In genomic region chr4:57895140-57895539, GRCm38 (mm10) we compare ENCODE assay signal across 16 mouse cellular contexts. TPM values are rescaled to one million over a fixed set of nuclear protein-coding genes. Genes with fewer than 3 reads are reported as not detected.
DNase-seq lines count a peak whose midpoint lies in the region; ATAC-seq lines count a peak whose summit lies in the region.
"Had no signal": no experiment of that assay in that cellular context is flagged by ENCODE, and none has a peak within 500 bp of the region (broad histone marks: within the 10 kb centered on the region; RNA-seq: fewer than 3 reads in every experiment).

No protein-coding gene starts in this region.

- ATAC-seq in kidney, embryonic 16.5 days (ENCODE audit: low FRiP score, low TSS enrichment), result no peak
- no peak for ATAC-seq in embryonic facial prominence, embryonic 13.5 days (ENCODE audit: insufficient number of reproducible peaks, insufficient read depth, low FRiP score, low TSS enrichment, low read depth)
- ATAC-seq in stomach, embryonic 15.5 days (ENCODE audit: insufficient read depth, low FRiP score, low read depth), result no peak
- ATAC-seq in hindbrain, embryonic 11.5 days (ENCODE audit: low FRiP score), result no peak
- ATAC-seq: hindbrain, embryonic 16.5 days; liver, embryonic 12.5 days had no signal

- 46% methylated on average over 5 of the region's 5 CpGs for WGBS in heart, embryonic 10.5 days
- WGBS in kidney, embryonic 16.5 days, result 43% methylated on average over 5 of the region's 5 CpGs
- 41% methylated on average over 5 of the region's 5 CpGs for WGBS in embryonic facial prominence, embryonic 13.5 days
- WGBS in stomach, embryonic 15.5 days, result 46% methylated on average over 5 of the region's 5 CpGs
- WGBS in hindbrain, embryonic 11.5 days, result 52% methylated on average over 5 of the region's 5 CpGs

- 0 out of 2 replicates have a peak overlapping the region, but pooled peaks have one; percentile 36 for H3K27ac ChIP-seq in heart, embryonic 10.5 days
- 0 out of 2 replicates have a peak overlapping the region, but pooled peaks have one; percentile 28 for H3K27ac ChIP-seq in kidney, embryonic 16.5 days (ENCODE audit: low read length)
- H3K27ac ChIP-seq in embryonic facial prominence, embryonic 13.5 days, result peak overlapping the region; percentile 28; the same call in 1 of the 2 replicates
- H3K27ac ChIP-seq in stomach, embryonic 15.5 days, result peak overlapping the region; percentile 3; the same call in 1 of the 2 replicates
- H3K27ac ChIP-seq in hindbrain, embryonic 11.5 days (ENCODE audit: low read depth, low read length), result no peak overlapping the region
- H3K27ac ChIP-seq: layer of hippocampus, adult 2 months; limb, embryonic 10.5 days; liver, embryonic 12.5 days; lung, embryonic 15.5 days had no signal

- H3K4me1 ChIP-seq in heart, embryonic 10.5 days, result 0 out of 2 replicates have a peak, but pooled peaks cover 6% of the 10 kb centered on the region
- peaks cover 6% of the 10 kb centered on the region; the same call in 1 of the 2 replicates for H3K4me1 ChIP-seq in kidney, embryonic 16.5 days (ENCODE audit: insufficient read depth, low read length)
- peaks cover 32% of the 10 kb centered on the region for H3K4me1 ChIP-seq in embryonic facial prominence, embryonic 13.5 days
- H3K4me1 ChIP-seq in stomach, embryonic 15.5 days, result peaks cover 3% of the 10 kb centered on the region; the same call in 1 of the 2 replicates
- H3K4me1 ChIP-seq in hindbrain, embryonic 11.5 days (replicated peaks; ENCODE audit: control insufficient read depth, insufficient read depth, low read length), result peaks cover 8% of the 10 kb centered on the region; the same call in 1 of the 2 replicates
- H3K4me1 ChIP-seq: liver, embryonic 12.5 days had no signal

- intact Hi-C loops in heart, postnatal 14 days (cut with DNase I), result no loop called here

- H3K9me3 ChIP-seq in heart, embryonic 10.5 days, result no peaks in the 10 kb centered on the region
- no peaks in the 10 kb centered on the region for H3K9me3 ChIP-seq in kidney, embryonic 16.5 days (ENCODE audit: low read length)
- H3K9me3 ChIP-seq in embryonic facial prominence, embryonic 13.5 days, result no peaks in the 10 kb centered on the region
- no peaks in the 10 kb centered on the region for H3K9me3 ChIP-seq in stomach, embryonic 15.5 days
- H3K9me3 ChIP-seq in hindbrain, embryonic 11.5 days (ENCODE audit: control insufficient read depth, low read length), result no peaks in the 10 kb centered on the region
- H3K9me3 ChIP-seq: limb, embryonic 10.5 days; liver, embryonic 12.5 days; lung, embryonic 15.5 days had no signal

- no peaks in the 10 kb centered on the region for H3K27me3 ChIP-seq in heart, embryonic 10.5 days (ENCODE audit: insufficient read depth, poor library complexity, severe bottlenecking)
- no peaks in the 10 kb centered on the region for H3K27me3 ChIP-seq in kidney, embryonic 16.5 days (ENCODE audit: insufficient read depth, low read length)
- no peaks in the 10 kb centered on the region for H3K27me3 ChIP-seq in embryonic facial prominence, embryonic 13.5 days
- no peaks in the 10 kb centered on the region for H3K27me3 ChIP-seq in stomach, embryonic 15.5 days (replicated peaks)
- H3K27me3 ChIP-seq in hindbrain, embryonic 11.5 days (ENCODE audit: control insufficient read depth, insufficient read depth, low read length), result no peaks in the 10 kb centered on the region
- H3K27me3 ChIP-seq: liver, embryonic 12.5 days; lung, embryonic 15.5 days had no signal

- H3K9ac ChIP-seq in kidney, embryonic 16.5 days (replicated peaks; ENCODE audit: low read length), result no peak overlapping the region
- no peak overlapping the region for H3K9ac ChIP-seq in embryonic facial prominence, embryonic 13.5 days
- no peak overlapping the region for H3K9ac ChIP-seq in stomach, embryonic 15.5 days
- no peak overlapping the region for H3K9ac ChIP-seq in hindbrain, embryonic 11.5 days (ENCODE audit: low read depth, low read length)
- H3K9ac ChIP-seq: liver, embryonic 12.5 days; lung, embryonic 15.5 days had no signal

- no peak for DNase-seq in heart, embryonic 10.5 days (ENCODE audit: low spot score)
- DNase-seq in heart, postnatal 14 days, result no peak
- DNase-seq in kidney, adult 9 months, result no peak
- DNase-seq in hindbrain, embryonic 11.5 days (ENCODE audit: low spot score), result no peak
- DNase-seq: cerebellum, adult 11 months; cerebellum, postnatal 36 days; thymus, adult 18-20 months had no signal

- H3K4me2 ChIP-seq in kidney, embryonic 16.5 days (replicated peaks; ENCODE audit: low read depth, low read length), result no peak overlapping the region
- no peak overlapping the region for H3K4me2 ChIP-seq in embryonic facial prominence, embryonic 13.5 days
- no peak overlapping the region for H3K4me2 ChIP-seq in stomach, embryonic 15.5 days
- no peak overlapping the region for H3K4me2 ChIP-seq in hindbrain, embryonic 11.5 days (replicated peaks; ENCODE audit: low read depth, low read length)
- H3K4me2 ChIP-seq: liver, embryonic 12.5 days; lung, embryonic 15.5 days had no signal

- peaks cover 39% of the 10 kb centered on the region for H3K36me3 ChIP-seq in heart, embryonic 10.5 days
- H3K36me3 ChIP-seq in kidney, embryonic 16.5 days (ENCODE audit: insufficient read depth, low read length), result peaks cover 5% of the 10 kb centered on the region; the same call in 1 of the 2 replicates
- peaks cover 9% of the 10 kb centered on the region for H3K36me3 ChIP-seq in embryonic facial prominence, embryonic 13.5 days
- no peaks in the 10 kb centered on the region for H3K36me3 ChIP-seq in stomach, embryonic 15.5 days
- no peaks in the 10 kb centered on the region for H3K36me3 ChIP-seq in hindbrain, embryonic 11.5 days (ENCODE audit: control insufficient read depth, insufficient read depth, low read length)
- H3K36me3 ChIP-seq: liver, embryonic 12.5 days had no signal

- no peak overlapping the region for H3K4me3 ChIP-seq in heart, embryonic 10.5 days
- no peak overlapping the region for H3K4me3 ChIP-seq in kidney, embryonic 16.5 days (ENCODE audit: low read length)
- no peak overlapping the region for H3K4me3 ChIP-seq in embryonic facial prominence, embryonic 13.5 days
- H3K4me3 ChIP-seq in stomach, embryonic 15.5 days (replicated peaks), result no peak overlapping the region
- H3K4me3 ChIP-seq in hindbrain, embryonic 11.5 days (ENCODE audit: low read depth, low read length), result no peak overlapping the region
- H3K4me3 ChIP-seq: layer of hippocampus, adult 2 months; limb, embryonic 10.5 days; liver, embryonic 12.5 days; lung, embryonic 15.5 days had no signal

RNA-seq across cellular contexts. Expression of gene D630039A03Rik, which starts 21.0 kb away (rescaled TPM):
- 0.05 and 0.28 TPM in 2 replicates for polyA plus RNA-seq in heart, embryonic 10.5 days (2016; fragmentation: Nextera tagmentation; extraction: Ambion mirVana)
- total RNA-seq in heart, postnatal 14 days (2021), result under 1 TPM; 0.20 to 0.43 TPM
- 1.7 and 2.2 TPM in 2 replicates for polyA plus RNA-seq in kidney, embryonic 16.5 days (2015; fragmentation: Nextera tagmentation; extraction: Ambion mirVana)
- polyA plus RNA-seq in embryonic facial prominence, embryonic 13.5 days (2015; fragmentation: Nextera tagmentation; extraction: Ambion mirVana), result 0.18 TPM in 1 of 2 replicates, not detected in the other
- polyA plus RNA-seq in stomach, embryonic 15.5 days (2015; fragmentation: Nextera tagmentation; extraction: Ambion mirVana), result 10.4 and 11.4 TPM in 2 replicates
- 0.13 and 0.31 TPM in 2 replicates for polyA plus RNA-seq in hindbrain, embryonic 11.5 days (2014; fragmentation: Nextera tagmentation; extraction: Ambion mirVana)
- total RNA-seq: granulocyte monocyte progenitor cell, adult 5-6 weeks had no signal
